Comparison of ENCODE assay signal across 8 mouse cellular contexts in the genomic region with DNA sequence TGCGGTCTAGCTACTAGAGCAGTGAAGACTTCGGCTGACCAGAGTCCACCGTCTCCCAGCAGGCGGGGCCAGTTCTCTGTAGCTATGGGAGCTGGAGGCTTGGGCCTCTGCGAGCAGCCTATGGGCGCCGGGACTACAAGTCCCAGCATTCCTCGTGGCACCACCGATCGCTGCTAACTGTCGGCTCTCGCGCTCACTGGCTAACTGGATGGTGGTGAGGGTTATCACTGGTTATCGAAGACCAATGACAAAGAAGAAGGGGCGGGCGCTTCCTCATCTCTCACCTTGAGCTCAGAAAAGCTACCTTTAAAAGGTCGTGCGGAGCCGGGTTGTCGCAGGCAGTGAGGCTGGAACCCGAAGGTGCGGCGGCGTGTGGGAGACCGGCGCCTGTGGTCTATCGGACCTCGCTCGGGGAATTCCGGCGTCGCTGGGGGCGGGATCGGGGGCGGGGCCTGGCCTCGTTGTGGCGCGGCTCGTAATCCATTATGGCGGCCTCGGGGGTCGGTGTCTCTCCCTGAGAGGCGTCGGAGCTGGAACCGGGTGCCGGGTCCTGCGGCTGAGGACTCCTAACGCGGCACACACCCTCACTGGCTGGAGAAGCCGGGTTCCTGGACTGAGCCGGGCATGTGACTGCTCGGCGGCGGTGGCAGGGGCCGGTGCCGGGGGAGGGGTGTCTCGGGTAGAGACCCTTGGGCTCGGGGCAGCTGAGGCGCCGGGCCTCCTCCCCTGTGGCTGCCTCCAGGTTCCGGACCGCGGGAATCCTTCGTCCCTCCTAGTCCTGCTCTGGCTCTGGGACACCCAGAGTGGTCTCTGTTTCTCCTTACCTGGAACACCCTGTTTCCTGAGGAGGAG. TPM values are rescaled to one million over a fixed set of nuclear protein-coding genes. Genes with fewer than 3 reads are reported as not detected.
DNase-seq lines count a peak whose midpoint lies in the region; ATAC-seq lines count a peak whose summit lies in the region.

Gene Abl1 (plus strand): TSS at position 303 of the 852 bp plus-strand sequence.

- peak within 1 kb of the TSS; percentile 82 for H3K9ac ChIP-seq in hindbrain, embryonic 11.5 days (ENCODE audit: low read depth, low read length)

- no peaks in the 10 kb centered on the region for H3K27me3 ChIP-seq in hindbrain, embryonic 11.5 days (ENCODE audit: control insufficient read depth, insufficient read depth, low read length)

- WGBS in hindbrain, embryonic 11.5 days, result under 1% methylated on average over 57 of the region's 64 CpGs

- ATAC-seq in hindbrain, embryonic 11.5 days (ENCODE audit: low FRiP score), result peak; percentile 100

- DNase-seq in Muller cell, postnatal 12 days (ENCODE audit: inconsistent ontology term), result peak; percentile 97
- peak; percentile 97 for DNase-seq in cerebellum, adult 9-11 months
- peak; percentile 97 for DNase-seq in frontal cortex, adult 2 months (ENCODE audit: extremely low spot score in 1 of 2, low spot score in 1 of 2)
- peak; percentile 95 for DNase-seq in hindbrain, embryonic 11.5 days (ENCODE audit: low spot score)
- peak; percentile 90 to 92 for DNase-seq in layer of hippocampus, postnatal 10 days (ENCODE audit: low spot score in 2 of 2)
- DNase-seq in lung, postnatal 10 days, result peak; percentile 98
- DNase-seq in ovary, postnatal 36 days (ENCODE audit: low spot score), result peak; percentile 92
- DNase-seq in thymus, postnatal 25 days, result peak; percentile 90

- H3K4me2 ChIP-seq in hindbrain, embryonic 11.5 days (replicated peaks; ENCODE audit: low read depth, low read length), result peak within 1 kb of the TSS; percentile 61

- peak within 1 kb of the TSS; percentile 83 for H3K4me3 ChIP-seq in hindbrain, embryonic 11.5 days (ENCODE audit: low read depth, low read length)

- H3K4me1 ChIP-seq in hindbrain, embryonic 11.5 days (replicated peaks; ENCODE audit: control insufficient read depth, insufficient read depth, low read length), result 0 out of 2 replicates have a peak, but pooled peaks cover 2% of the 10 kb centered on the region

- H3K36me3 ChIP-seq in hindbrain, embryonic 11.5 days (ENCODE audit: control insufficient read depth, insufficient read depth, low read length), result no peaks in the 10 kb centered on the region

- H3K9me3 ChIP-seq in hindbrain, embryonic 11.5 days (ENCODE audit: control insufficient read depth, low read length), result no peaks in the 10 kb centered on the region

- H3K27ac ChIP-seq in hindbrain, embryonic 11.5 days (ENCODE audit: low read depth, low read length), result peak within 1 kb of the TSS; percentile 86

RNA-seq across cellular contexts. Expression of gene Abl1, which starts in this region (rescaled TPM):
- 35.2 and 39.5 TPM in 2 replicates for polyA plus RNA-seq in frontal cortex, adult 2 months (2012; rRNA removed)
- polyA plus RNA-seq in hindbrain, embryonic 11.5 days (2014; fragmentation: Nextera tagmentation; extraction: Ambion mirVana), result 28.6 and 30.2 TPM in 2 replicates
- 10 to 100 TPM; 42.2 to 48.3 TPM for total RNA-seq in layer of hippocampus, postnatal 10 days (2021)

Comparison
In these comparisons a context has a peak if more than half of its experiments do, and no peak if none do; other contexts are left out.
1. Peak in every context shown above with its lines: DNase-seq, ATAC-seq, H3K4me3 ChIP-seq and H3K27ac ChIP-seq.